Mouse (Mus musculus): ENCODE results near the gene Sec31a.

DNA sequence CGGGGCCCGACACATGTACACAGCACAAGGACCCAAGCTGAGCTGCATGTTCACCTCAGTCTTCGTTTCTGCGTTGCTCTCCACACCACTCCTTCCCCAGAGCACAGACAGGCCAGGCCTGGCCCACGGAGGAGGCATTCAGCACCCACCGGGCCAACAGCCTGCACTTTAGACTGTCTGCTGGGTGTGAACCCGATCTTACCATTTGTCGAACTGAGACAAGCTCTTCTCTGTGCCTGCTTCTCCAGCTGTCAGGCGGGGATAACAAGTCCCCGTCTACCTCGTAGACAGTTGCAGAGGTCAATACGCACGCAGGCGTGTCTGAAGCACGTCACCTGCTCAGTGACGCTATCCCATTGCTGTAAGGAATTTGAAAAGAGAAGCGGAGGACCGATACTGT lies 99.0 kb downstream of the Sec31a start:
- TF ChIP-seq CTCF (IDR thresholded peaks at IDR 0.05; ENCODE audit: borderline replicate concordance, insufficient read depth, low read length) (no peak), POLR2A (IDR thresholded peaks at IDR 0.05; ENCODE audit: low read depth, low read length) (no peak)

All from embryonic fibroblast, embryonic 13.5 days (primary cell).